Mouse (Mus musculus) lung, embryonic 14.5 days (tissue): ENCODE measurements around the gene 2310007B03Rik. TPM values are rescaled to one million over a fixed set of nuclear protein-coding genes. Genes with fewer than 3 reads are reported as not detected.

ENCODE experiments used
- ATAC-seq: fragments of 200-750 bp; cut with Nextera tagmentation; 2 replicates; pipeline ENCODE4 v1.8.0; 2017; ENCODE audit warnings: mild to moderate bottlenecking, moderate TSS enrichment, moderate library complexity; ENCODE audit not compliant: insufficient read depth
- DNase-seq: peaks from one replicate; pipeline ENCODE4 v3.0.0-alpha.2; 2015
- H3K27ac ChIP-seq: fragments of 300-500 bp; sonication (generic); 2 replicates; pipeline ENCODE4 v1.5.1; 2014; ENCODE audit warnings: low read depth, mild to moderate bottlenecking, moderate library complexity
- H3K27me3 ChIP-seq: fragments of 300-500 bp; sonication (generic); 2 replicates; pipeline ENCODE4 v1.6.1; 2014; ENCODE audit warnings: low read length, control low read depth; ENCODE audit not compliant: insufficient read depth
- H3K36me3 ChIP-seq: fragments of 300-500 bp; sonication (generic); 2 replicates; pipeline ENCODE4 v1.6.1; 2014; ENCODE audit warnings: control low read depth; ENCODE audit not compliant: insufficient read depth
- H3K4me1 ChIP-seq: fragments of 300-500 bp; sonication (generic); 2 replicates; pipeline ENCODE4 v1.6.1; 2014; ENCODE audit warnings: antibody characterized with exemption, control low read depth; ENCODE audit not compliant: insufficient read depth
- H3K4me2 ChIP-seq: fragments of 300-500 bp; sonication (generic); 2 replicates; pipeline ENCODE4 v1.6.1; 2014; ENCODE audit warnings: mild to moderate bottlenecking
- H3K4me3 ChIP-seq: fragments of 300-500 bp; sonication (generic); 2 replicates; pipeline ENCODE4 v1.5.1; 2014; ENCODE audit warnings: low read depth, low read length
- H3K9ac ChIP-seq: fragments of 300-500 bp; sonication (generic); 2 replicates; pipeline ENCODE4 v1.6.1; 2014
- H3K9me3 ChIP-seq: fragments of 300-500 bp; sonication (generic); 2 replicates; pipeline ENCODE4 v1.6.1; 2016; ENCODE audit warnings: low read depth, low read length, control low read depth
- CTCF ChIP-seq: IDR thresholded peaks from 2 replicates; pipeline ENCODE4 v1.5.1; 2016; ENCODE audit warnings: antibody characterized with exemption, low read depth
- WGBS: fragments of 180-500 bp; shearing (Covaris S2); extraction: QIAGEN DNeasy Blood & Tissue Kit; methylation state at CpG from one replicate; pipeline ENCODE4 v1.1.7; 2014; 5-methylcytosine and 5-hydroxymethylcytosine counted together
- polyA plus RNA-seq: library from polyadenylated mRNA; unstranded; fragments of >200 nt; fragmentation: Nextera tagmentation; extraction: Ambion mirVana; gene quantifications from 2 replicates; pipeline ENCODE4 v1.2.1, GENCODE M21; 2014

The 2310007B03Rik gene
- polyA plus RNA-seq, 1 experiment from 2014 or later = 9.5 TPM

DNA sequence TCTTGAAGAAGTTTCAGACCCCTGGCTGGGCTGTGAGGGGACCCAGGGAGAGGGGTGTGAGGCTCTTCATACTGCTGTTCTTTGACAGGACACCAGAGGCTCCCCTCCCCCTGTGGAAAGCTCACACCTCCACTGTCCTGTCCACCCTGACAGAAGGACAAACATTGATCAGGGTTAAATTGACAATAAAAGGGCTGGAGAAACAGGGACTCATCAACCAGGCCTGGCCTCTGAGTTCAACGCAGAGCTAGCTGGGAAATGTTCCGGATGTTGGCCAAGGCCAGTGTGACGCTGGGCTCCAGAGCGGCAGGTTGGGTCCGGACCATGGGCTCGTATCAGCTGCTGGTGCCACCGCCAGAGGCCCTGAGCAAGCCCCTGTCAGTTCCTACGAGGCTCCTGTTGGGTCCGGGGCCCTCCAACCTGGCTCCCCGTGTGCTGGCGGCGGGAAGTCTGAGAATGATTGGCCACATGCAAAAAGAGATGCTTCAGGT is 25.7 kb downstream of the 2310007B03Rik start, which contains the start of gene Agxt:
Agxt (plus strand) TSS at position 205 of the 491 bp plus-strand sequence.
- H3K36me3 ChIP-seq = no peaks in the 10 kb centered on the region
- H3K9me3 ChIP-seq = no peaks in the 10 kb centered on the region
- no peak within 1 kb of the TSS for H3K9ac ChIP-seq
- no peak for DNase-seq
- H3K4me1 ChIP-seq = no peaks in the 10 kb centered on the region
- no peak for TF ChIP-seq CTCF
- H3K4me3 ChIP-seq = no peak within 1 kb of the TSS
- ATAC-seq = no peak
- no peak within 1 kb of the TSS for H3K4me2 ChIP-seq
- H3K27me3 ChIP-seq = no peaks in the 10 kb centered on the region
- 81% methylated on average over 12 of the region's 12 CpGs for WGBS
- no peak within 1 kb of the TSS for H3K27ac ChIP-seq

DNA sequence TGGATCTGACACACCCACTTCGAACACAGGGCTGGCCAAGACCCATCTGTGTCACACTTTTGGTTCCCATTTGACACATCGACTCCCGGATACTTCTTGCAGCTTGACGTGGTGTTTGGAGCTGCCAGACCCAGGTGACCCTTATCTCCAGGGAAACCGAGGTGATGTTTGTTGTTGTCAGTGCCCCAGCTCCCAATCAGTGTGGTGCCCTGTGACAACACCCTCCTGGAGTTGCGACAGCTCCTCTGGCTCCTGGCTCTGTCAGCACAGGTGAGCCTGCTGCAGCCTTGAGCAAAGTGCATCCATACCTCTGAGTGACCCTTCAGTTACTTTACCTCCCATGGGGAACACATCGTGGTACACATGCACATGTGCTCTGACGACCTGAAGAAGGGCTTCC is 28.1 kb downstream of the 2310007B03Rik start:
- Histone ChIP-seq H3K27ac (no peak overlapping the region), H3K36me3 (no peaks in the 10 kb centered on the region), H3K4me1 (no peaks in the 10 kb centered on the region), H3K27me3 (no peaks in the 10 kb centered on the region), H3K9me3 (no peaks in the 10 kb centered on the region), H3K4me2 (no peak overlapping the region), H3K9ac (no peak overlapping the region), H3K4me3 (no peak overlapping the region)
- ATAC-seq (no peak), DNase-seq (no peak)
- 34% methylated on average over 8 of the region's 8 CpGs for WGBS
- no peak for TF ChIP-seq CTCF

DNA sequence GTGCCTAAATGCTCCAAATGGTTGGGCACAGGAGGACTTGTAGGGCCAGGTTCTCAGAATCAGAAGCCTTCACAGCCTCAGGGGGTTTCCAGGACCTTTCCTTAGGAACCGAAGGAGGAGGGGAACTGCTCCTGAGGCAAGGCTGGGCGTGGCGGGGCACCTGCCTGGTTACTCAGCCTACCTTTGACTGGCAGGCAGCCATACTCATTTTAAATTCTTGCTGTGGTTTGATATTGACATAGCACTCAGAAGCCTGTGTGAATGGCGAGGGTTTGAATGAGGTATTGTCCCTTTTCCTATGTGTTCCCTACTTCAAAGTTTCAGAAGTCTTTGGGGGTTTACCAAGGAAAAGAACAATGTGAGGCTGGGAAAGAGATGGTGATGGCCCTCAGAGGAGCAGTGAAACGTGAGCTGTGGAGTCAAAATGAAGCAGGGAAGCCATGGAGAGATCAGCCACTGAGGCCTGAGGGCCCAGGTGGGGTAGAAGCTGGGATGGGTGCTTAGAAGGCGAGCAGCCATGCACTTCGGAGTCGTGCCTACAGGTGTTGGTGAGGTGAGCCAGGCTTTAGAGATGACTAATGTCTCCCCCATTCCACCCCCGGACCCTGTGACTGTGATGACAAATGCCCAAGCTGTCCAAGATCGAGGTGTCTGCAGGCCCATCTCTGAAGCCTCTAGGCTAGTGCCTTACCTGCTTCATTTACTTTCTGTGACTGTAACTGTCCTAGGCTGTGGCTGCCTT is 30.3 kb downstream of the 2310007B03Rik start:
- TF ChIP-seq CTCF = no peak
- DNase-seq (peak; percentile 84), ATAC-seq (peak; percentile 78)
- WGBS = 54% methylated on average over 10 of the region's 10 CpGs
- H3K4me2 ChIP-seq = 0 out of 2 replicates have a peak overlapping the region, but pooled peaks have one; percentile 15
- no peaks in the 10 kb centered on the region for H3K9me3 ChIP-seq
- no peaks in the 10 kb centered on the region for H3K27me3 ChIP-seq
- H3K9ac ChIP-seq = no peak overlapping the region
- no peaks in the 10 kb centered on the region for H3K4me1 ChIP-seq
- H3K27ac ChIP-seq = peak overlapping the region; percentile 89
- H3K4me3 ChIP-seq = no peak overlapping the region
- no peaks in the 10 kb centered on the region for H3K36me3 ChIP-seq

- Histone ChIP-seq H3K9me3 (no peaks in the 10 kb centered on the region), H3K27me3 (no peaks in the 10 kb centered on the region), H3K36me3 (no peaks in the 10 kb centered on the region), H3K27ac (peak overlapping the region; percentile 50), H3K4me1 (no peaks in the 10 kb centered on the region), H3K4me2 (no peak overlapping the region), H3K9ac (no peak overlapping the region), H3K4me3 (no peak overlapping the region)
- peak; percentile 86 for TF ChIP-seq CTCF
- DNase-seq (peak; percentile 83), ATAC-seq (peak; percentile 37; the same call in 1 of the 2 replicates)
- 27% methylated on average over 6 of the region's 6 CpGs for WGBS
Measured at GRCm38 (mm10) chr1:93128710-93129349, 31.9 kb downstream of the 2310007B03Rik start.

DNA sequence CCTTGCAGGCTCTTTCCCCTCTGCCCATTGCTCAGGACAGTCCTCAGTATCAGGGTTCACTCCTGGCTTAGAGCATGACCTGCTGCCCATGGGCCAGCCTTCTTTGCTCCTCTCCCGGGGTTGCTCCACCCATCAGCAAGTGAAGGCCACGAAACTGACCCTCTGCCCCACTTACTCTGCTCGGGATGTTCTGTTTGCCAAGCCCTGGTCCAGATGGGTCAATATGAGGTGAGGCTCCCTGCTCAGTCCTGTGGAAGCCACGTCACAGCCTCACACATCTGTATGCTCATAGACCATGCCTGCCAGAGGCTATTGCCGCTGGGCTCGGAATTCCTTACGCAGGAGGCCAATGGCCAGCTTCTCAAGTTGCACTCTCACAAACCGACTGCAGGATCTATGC is 32.5 kb downstream of the 2310007B03Rik start:
- Histone ChIP-seq H3K4me2 (no peak overlapping the region), H3K27ac (no peak overlapping the region), H3K4me1 (no peaks in the 10 kb centered on the region), H3K9ac (no peak overlapping the region), H3K4me3 (no peak overlapping the region), H3K9me3 (no peaks in the 10 kb centered on the region), H3K36me3 (no peaks in the 10 kb centered on the region), H3K27me3 (no peaks in the 10 kb centered on the region)
- DNase-seq (no peak), ATAC-seq (no peak)
- TF ChIP-seq CTCF = no peak
- WGBS = 77% methylated on average over 8 of the region's 8 CpGs

DNA sequence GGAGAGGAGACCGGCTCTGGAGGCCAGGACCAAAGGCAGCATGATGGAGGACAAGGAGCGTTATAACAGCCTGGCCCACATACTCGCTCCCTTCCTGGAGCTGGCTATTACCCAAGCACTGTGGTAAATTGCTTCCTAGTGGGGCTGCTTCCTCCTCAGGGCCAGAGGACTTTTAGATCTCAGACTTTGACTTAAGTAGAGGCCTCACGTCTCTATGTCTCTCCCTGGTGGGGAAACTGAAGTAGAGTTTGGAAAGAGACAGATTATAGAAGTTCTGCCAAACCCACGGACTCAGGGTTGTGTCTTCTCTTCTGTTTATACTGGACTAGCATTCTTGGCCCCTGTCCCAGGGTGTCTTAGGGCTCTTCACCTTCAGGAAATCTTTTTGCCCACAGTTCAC is 35.5 kb downstream of the 2310007B03Rik start:
- Histone ChIP-seq H3K4me2 (no peak overlapping the region), H3K4me1 (no peaks in the 10 kb centered on the region), H3K27ac (no peak overlapping the region), H3K36me3 (no peaks in the 10 kb centered on the region), H3K27me3 (no peaks in the 10 kb centered on the region), H3K9ac (no peak overlapping the region), H3K9me3 (no peaks in the 10 kb centered on the region), H3K4me3 (no peak overlapping the region)
- WGBS = 42% methylated on average over 5 of the region's 5 CpGs
- peak; percentile 46 for TF ChIP-seq CTCF
- DNase-seq = peak; percentile 75
- peak; percentile 22; the same call in 1 of the 2 replicates for ATAC-seq

DNA sequence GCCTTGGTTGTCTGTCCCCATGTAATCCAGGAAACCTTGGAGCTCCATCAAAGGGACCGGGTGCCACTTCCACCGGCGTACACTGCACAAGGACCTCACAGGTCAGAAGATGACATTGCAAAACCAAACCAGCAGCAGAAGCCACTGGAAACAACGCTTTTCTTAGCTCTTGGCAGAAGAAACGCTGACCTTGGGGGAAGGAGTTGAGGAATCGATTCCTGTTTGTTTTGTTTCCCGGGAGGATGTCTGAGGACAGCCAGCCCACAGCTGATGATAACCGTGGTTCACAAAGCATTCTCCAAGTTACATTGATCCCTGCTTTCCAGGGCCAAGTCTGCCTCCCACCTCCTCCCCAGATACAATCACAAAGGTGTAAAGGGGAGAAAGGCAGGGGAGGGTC is 36.7 kb downstream of the 2310007B03Rik start:
- Histone ChIP-seq H3K36me3 (no peaks in the 10 kb centered on the region), H3K4me2 (no peak overlapping the region), H3K4me3 (no peak overlapping the region), H3K9me3 (no peaks in the 10 kb centered on the region), H3K4me1 (no peaks in the 10 kb centered on the region), H3K27me3 (no peaks in the 10 kb centered on the region), H3K9ac (no peak overlapping the region), H3K27ac (no peak overlapping the region)
- TF ChIP-seq CTCF = no peak
- DNase-seq = no peak
- ATAC-seq = no peak
- 48% methylated on average over 8 of the region's 8 CpGs for WGBS
